Comparison of ENCODE assay signal across 13 mouse cellular contexts in genomic region chr5:9114162-9114561, GRCm38 (mm10). TPM values are rescaled to one million over a fixed set of nuclear protein-coding genes. Genes with fewer than 3 reads are reported as not detected.
DNase-seq lines count a peak whose midpoint lies in the region; ATAC-seq lines count a peak whose summit lies in the region.
"Had no signal": no experiment of that assay in that cellular context is flagged by ENCODE, and none has a peak within 500 bp of the region (broad histone marks: within the 10 kb centered on the region; RNA-seq: fewer than 3 reads in every experiment).

No protein-coding gene starts in this region.

- peaks cover 4% of the 10 kb centered on the region; the same call in 1 of the 2 replicates for H3K4me1 ChIP-seq in forebrain, embryonic 12.5 days
- H3K4me1 ChIP-seq in forebrain, embryonic 11.5 days (replicated peaks; ENCODE audit: control insufficient read depth, insufficient read depth, low read length) = no peaks in the 10 kb centered on the region
- H3K4me1 ChIP-seq in midbrain, embryonic 11.5 days (ENCODE audit: control insufficient read depth, insufficient read depth, low read length) = no peaks in the 10 kb centered on the region
- H3K4me1 ChIP-seq in midbrain, embryonic 10.5 days = no peaks in the 10 kb centered on the region
- peaks cover 8% of the 10 kb centered on the region for H3K4me1 ChIP-seq in midbrain, embryonic 13.5 days (replicated peaks)

- no peaks in the 10 kb centered on the region for H3K9me3 ChIP-seq in forebrain, embryonic 12.5 days
- no peaks in the 10 kb centered on the region for H3K9me3 ChIP-seq in forebrain, embryonic 11.5 days (ENCODE audit: control insufficient read depth, low read length)
- no peaks in the 10 kb centered on the region for H3K9me3 ChIP-seq in midbrain, embryonic 11.5 days (ENCODE audit: control insufficient read depth, low read length)
- H3K9me3 ChIP-seq in midbrain, embryonic 10.5 days (replicated peaks) = no peaks in the 10 kb centered on the region
- H3K9me3 ChIP-seq in midbrain, embryonic 13.5 days = no peaks in the 10 kb centered on the region
- H3K9me3 ChIP-seq: limb, embryonic 13.5 days had no signal

- no peaks in the 10 kb centered on the region for H3K27me3 ChIP-seq in forebrain, embryonic 12.5 days
- no peaks in the 10 kb centered on the region for H3K27me3 ChIP-seq in forebrain, embryonic 11.5 days (ENCODE audit: control insufficient read depth, insufficient read depth, low read length)
- no peaks in the 10 kb centered on the region for H3K27me3 ChIP-seq in midbrain, embryonic 11.5 days (ENCODE audit: control insufficient read depth, insufficient read depth, low read length)
- no peaks in the 10 kb centered on the region for H3K27me3 ChIP-seq in midbrain, embryonic 10.5 days (ENCODE audit: low read depth, poor library complexity, severe bottlenecking)
- H3K27me3 ChIP-seq in midbrain, embryonic 13.5 days = no peaks in the 10 kb centered on the region
- H3K27me3 ChIP-seq: limb, embryonic 13.5 days had no signal

- no peak overlapping the region for H3K4me2 ChIP-seq in forebrain, embryonic 12.5 days
- no peak overlapping the region for H3K4me2 ChIP-seq in forebrain, embryonic 11.5 days (ENCODE audit: low read depth, low read length, severe bottlenecking)
- H3K4me2 ChIP-seq in midbrain, embryonic 11.5 days = no peak overlapping the region
- H3K4me2 ChIP-seq in midbrain, embryonic 13.5 days (replicated peaks) = no peak overlapping the region
- H3K4me2 ChIP-seq: limb, embryonic 13.5 days had no signal

- DNase-seq in forebrain, embryonic 11.5 days (ENCODE audit: low spot score) = no peak
- no peak for DNase-seq in midbrain, embryonic 11.5 days (ENCODE audit: low spot score, missing footprints)
- DNase-seq in midbrain, embryonic 10.5 days (ENCODE audit: low spot score) = no peak
- DNase-seq in ovary, postnatal 10 days (ENCODE audit: low spot score) = no peak
- no peak for DNase-seq in left cerebral cortex, adult 8-10 months (ENCODE audit: low spot score in 2 of 2)
- no peak for DNase-seq in B cell, adult 2 months
- DNase-seq: kidney, postnatal 14 days; layer of hippocampus, postnatal 36 days; lung, adult 18-20 months; thymus, postnatal 14 days had no signal

- peaks cover 14% of the 10 kb centered on the region for H3K36me3 ChIP-seq in forebrain, embryonic 12.5 days (replicated peaks)
- no peaks in the 10 kb centered on the region; the same call in 1 of the 2 replicates for H3K36me3 ChIP-seq in forebrain, embryonic 11.5 days (ENCODE audit: control insufficient read depth, insufficient read depth, low read length)
- H3K36me3 ChIP-seq in midbrain, embryonic 11.5 days (ENCODE audit: control insufficient read depth, insufficient read depth, low read length) = peaks cover 8% of the 10 kb centered on the region; the same call in 1 of the 2 replicates
- peaks cover 30% of the 10 kb centered on the region for H3K36me3 ChIP-seq in midbrain, embryonic 10.5 days
- H3K36me3 ChIP-seq in midbrain, embryonic 13.5 days = peaks cover 24% of the 10 kb centered on the region

- H3K4me3 ChIP-seq in forebrain, embryonic 12.5 days (replicated peaks) = no peak overlapping the region
- H3K4me3 ChIP-seq in forebrain, embryonic 11.5 days (ENCODE audit: low read depth, low read length) = no peak overlapping the region
- H3K4me3 ChIP-seq in midbrain, embryonic 11.5 days (ENCODE audit: low read depth, low read length) = no peak overlapping the region
- H3K4me3 ChIP-seq in midbrain, embryonic 10.5 days = no peak overlapping the region
- no peak overlapping the region for H3K4me3 ChIP-seq in midbrain, embryonic 13.5 days (replicated peaks)
- H3K4me3 ChIP-seq: limb, embryonic 13.5 days had no signal

- H3K27ac ChIP-seq in forebrain, embryonic 12.5 days = peak overlapping the region; percentile 63
- no peak overlapping the region for H3K27ac ChIP-seq in forebrain, embryonic 11.5 days (ENCODE audit: low read depth, low read length)
- H3K27ac ChIP-seq in midbrain, embryonic 11.5 days (ENCODE audit: low read depth, low read length) = no peak overlapping the region
- no peak overlapping the region for H3K27ac ChIP-seq in midbrain, embryonic 10.5 days (replicated peaks)
- no peak overlapping the region for H3K27ac ChIP-seq in midbrain, embryonic 13.5 days
- H3K27ac ChIP-seq: limb, embryonic 13.5 days had no signal

- WGBS in forebrain, embryonic 12.5 days = 55% methylated on average over 6 of the region's 6 CpGs
- 64% methylated on average over 6 of the region's 6 CpGs for WGBS in forebrain, embryonic 11.5 days
- WGBS in midbrain, embryonic 11.5 days = 62% methylated on average over 6 of the region's 6 CpGs
- WGBS in midbrain, embryonic 10.5 days = 63% methylated on average over 6 of the region's 6 CpGs
- 38% methylated on average over 6 of the region's 6 CpGs for WGBS in midbrain, embryonic 13.5 days

- H3K9ac ChIP-seq in forebrain, embryonic 12.5 days = no peak overlapping the region
- no peak overlapping the region for H3K9ac ChIP-seq in forebrain, embryonic 11.5 days (ENCODE audit: low read length)
- no peak overlapping the region for H3K9ac ChIP-seq in midbrain, embryonic 11.5 days (ENCODE audit: low read length)
- peak overlapping the region; percentile 19; the same call in 1 of the 2 replicates for H3K9ac ChIP-seq in midbrain, embryonic 13.5 days (replicated peaks)
- H3K9ac ChIP-seq: limb, embryonic 13.5 days had no signal

- ATAC-seq in forebrain, embryonic 12.5 days (ENCODE audit: low FRiP score) = peak; percentile 34; the same call in 1 of the 2 replicates
- no peak for ATAC-seq in forebrain, embryonic 11.5 days (replicated peaks; ENCODE audit: low FRiP score)
- peak; percentile 38; the same call in 1 of the 2 replicates for ATAC-seq in midbrain, embryonic 11.5 days (ENCODE audit: low FRiP score)
- peak; percentile 55 for ATAC-seq in midbrain, embryonic 13.5 days

RNA-seq across cellular contexts. Expression of gene Tmem243, which starts 13.7 kb away (rescaled TPM):
- 25.8 and 26.3 TPM in 2 replicates for polyA plus RNA-seq in forebrain, embryonic 12.5 days (2016; fragmentation: Nextera tagmentation; extraction: Ambion mirVana)
- 24.2 and 32.1 TPM in 2 replicates for polyA plus RNA-seq in forebrain, embryonic 11.5 days (2014; fragmentation: Nextera tagmentation; extraction: Ambion mirVana)
- 23.6 and 23.8 TPM in 2 replicates for polyA plus RNA-seq in midbrain, embryonic 11.5 days (2014; fragmentation: Nextera tagmentation; extraction: Ambion mirVana)
- 24.2 and 24.6 TPM in 2 replicates for polyA plus RNA-seq in midbrain, embryonic 10.5 days (2016; fragmentation: Nextera tagmentation; extraction: Ambion mirVana)
- polyA plus RNA-seq in midbrain, embryonic 13.5 days (2015; fragmentation: Nextera tagmentation; extraction: Ambion mirVana) = 15.2 and 15.3 TPM in 2 replicates
- total RNA-seq in left cerebral cortex, adult 8-10 months (2022) = 10 to 100 TPM; 11.4 to 16.5 (median 12.9) TPM

RNA-seq across cellular contexts. Expression of gene Dmtf1, which starts 47.4 kb away (rescaled TPM):
- polyA plus RNA-seq in forebrain, embryonic 12.5 days (2016; fragmentation: Nextera tagmentation; extraction: Ambion mirVana) = 75.3 and 78.4 TPM in 2 replicates
- 70.5 and 76.8 TPM in 2 replicates for polyA plus RNA-seq in forebrain, embryonic 11.5 days (2014; fragmentation: Nextera tagmentation; extraction: Ambion mirVana)
- polyA plus RNA-seq in midbrain, embryonic 11.5 days (2014; fragmentation: Nextera tagmentation; extraction: Ambion mirVana) = 76.0 and 77.6 TPM in 2 replicates
- polyA plus RNA-seq in midbrain, embryonic 10.5 days (2016; fragmentation: Nextera tagmentation; extraction: Ambion mirVana) = 58.2 and 60.1 TPM in 2 replicates
- polyA plus RNA-seq in midbrain, embryonic 13.5 days (2015; fragmentation: Nextera tagmentation; extraction: Ambion mirVana) = 70.1 and 72.7 TPM in 2 replicates
- 10 to 100 TPM; 45.1 to 51.5 (median 46.7) TPM for total RNA-seq in left cerebral cortex, adult 8-10 months (2022)
